Mouse (Mus musculus): ENCODE data around the gene Aldh1a2. TPM values are rescaled to one million over a fixed set of nuclear protein-coding genes. Genes with fewer than 3 reads are reported as not detected.

The Aldh1a2 gene
- polyA plus RNA-seq, 1 experiment: 0.02 TPM

DNA sequence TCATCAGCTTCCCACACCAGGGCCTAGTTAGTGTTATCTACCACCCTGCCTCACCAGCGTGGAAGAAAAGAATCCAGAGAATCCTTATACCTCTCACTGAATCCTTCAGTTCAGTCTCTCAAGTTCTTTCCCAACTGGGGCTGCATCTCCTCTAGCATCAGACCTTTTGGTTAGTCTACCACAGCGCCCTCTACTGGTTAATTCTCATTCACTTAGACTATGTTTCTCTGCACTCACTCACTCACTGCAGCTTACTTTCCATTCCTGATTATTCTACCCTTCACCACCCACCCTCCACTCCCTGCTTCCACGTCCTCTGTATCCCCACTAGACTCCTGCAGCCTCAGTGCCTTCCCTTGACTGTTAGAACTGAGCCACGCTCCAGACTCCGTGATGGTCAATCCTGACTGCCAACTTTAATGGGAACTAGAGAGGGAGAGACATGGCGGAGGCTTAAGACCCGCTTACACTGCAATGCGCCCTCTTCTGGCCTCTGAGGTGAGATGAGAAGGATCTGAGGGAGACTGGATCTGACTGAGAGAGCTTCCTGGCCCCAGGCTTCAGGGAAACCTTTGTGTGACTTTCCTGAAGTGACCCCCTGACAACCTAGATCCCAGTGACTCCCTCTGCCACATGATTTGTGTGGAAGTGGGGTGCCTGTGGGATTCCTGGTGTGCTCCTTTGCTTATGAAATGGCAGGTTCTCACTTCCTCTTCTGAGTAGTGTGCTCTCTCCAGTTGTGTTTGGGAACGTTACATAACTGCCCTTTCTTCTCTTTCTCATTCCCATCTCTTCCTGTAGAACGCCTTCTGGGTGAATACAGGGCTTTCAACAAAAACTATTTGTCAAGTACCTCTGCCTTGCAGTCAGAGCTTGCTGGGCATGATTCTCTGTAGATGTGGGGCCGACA lies 104.9 kb downstream of the Aldh1a2 start:
- no peaks in the 10 kb centered on the region for H3K79me2 ChIP-seq (ENCODE audit: control insufficient read depth, insufficient read depth)
- H3K4me3 ChIP-seq: no peak overlapping the region
- no peak overlapping the region for H3ac ChIP-seq (ENCODE audit: control insufficient read depth, insufficient read length)
- H3K36me3 ChIP-seq (ENCODE audit: control insufficient read depth, insufficient read depth): no peaks in the 10 kb centered on the region
- H3K4me2 ChIP-seq (ENCODE audit: low read depth): no peak overlapping the region
- TF ChIP-seq TCF3 (IDR thresholded peaks at IDR 0.05; ENCODE audit: insufficient read length, low read depth) (no peak), POLR2AphosphoS2 (IDR thresholded peaks at IDR 0.05; ENCODE audit: insufficient read length, low read depth) (no peak), POLR2A (IDR thresholded peaks at IDR 0.05; ENCODE audit: insufficient read length, low read depth) (no peak), REST (IDR thresholded peaks at IDR 0.05; ENCODE audit: insufficient read depth, insufficient read length) (no peak)
- H3K27me3 ChIP-seq (ENCODE audit: control insufficient read depth, insufficient read depth, insufficient read length): no peaks in the 10 kb centered on the region

DNA sequence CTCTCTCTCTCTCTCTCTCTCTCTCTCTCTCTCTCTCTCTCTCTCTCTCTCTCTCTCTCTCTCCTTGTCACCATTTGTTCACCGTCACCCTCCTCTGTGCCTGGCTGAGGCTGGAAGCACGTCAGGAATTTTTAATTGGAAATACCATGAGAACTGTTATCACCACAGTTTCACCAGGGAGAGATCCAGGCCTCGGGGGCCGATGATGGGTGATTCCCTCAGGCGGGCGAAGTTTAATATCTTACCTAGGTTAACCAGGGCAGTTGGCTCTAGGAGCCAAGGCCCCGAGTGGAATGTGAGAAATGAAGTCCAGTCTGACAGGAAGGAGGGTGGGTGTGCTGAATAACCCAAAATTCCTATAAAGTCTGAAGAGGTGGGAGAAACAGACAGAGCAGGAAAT lies 105.8 kb downstream of the Aldh1a2 start:
- no peak overlapping the region for H3K4me3 ChIP-seq
- no peaks in the 10 kb centered on the region for H3K36me3 ChIP-seq (ENCODE audit: control insufficient read depth, insufficient read depth)
- H3K79me2 ChIP-seq (ENCODE audit: control insufficient read depth, insufficient read depth): no peaks in the 10 kb centered on the region
- H3K27me3 ChIP-seq (ENCODE audit: control insufficient read depth, insufficient read depth, insufficient read length): no peaks in the 10 kb centered on the region
- H3ac ChIP-seq (ENCODE audit: control insufficient read depth, insufficient read length): no peak overlapping the region
- H3K4me2 ChIP-seq (ENCODE audit: low read depth): no peak overlapping the region
- TF ChIP-seq MYOD1 (IDR thresholded peaks at IDR 0.05; ENCODE audit: control insufficient read depth in 1 of 3, insufficient read length in 2 of 3, low read depth in 2 of 3) (no peak), MAX (IDR thresholded peaks at IDR 0.05; ENCODE audit: low read depth) (no peak), SRF (IDR thresholded peaks at IDR 0.05; ENCODE audit: control insufficient read depth, insufficient read length, low read depth) (no peak), CEBPB (IDR thresholded peaks at IDR 0.05; ENCODE audit: insufficient read depth, poor library complexity, severe bottlenecking) (no peak), USF1 (IDR thresholded peaks at IDR 0.05; ENCODE audit: low read depth) (no peak), E2F4 (IDR thresholded peaks at IDR 0.05; ENCODE audit: insufficient read depth) (no peak)

DNA sequence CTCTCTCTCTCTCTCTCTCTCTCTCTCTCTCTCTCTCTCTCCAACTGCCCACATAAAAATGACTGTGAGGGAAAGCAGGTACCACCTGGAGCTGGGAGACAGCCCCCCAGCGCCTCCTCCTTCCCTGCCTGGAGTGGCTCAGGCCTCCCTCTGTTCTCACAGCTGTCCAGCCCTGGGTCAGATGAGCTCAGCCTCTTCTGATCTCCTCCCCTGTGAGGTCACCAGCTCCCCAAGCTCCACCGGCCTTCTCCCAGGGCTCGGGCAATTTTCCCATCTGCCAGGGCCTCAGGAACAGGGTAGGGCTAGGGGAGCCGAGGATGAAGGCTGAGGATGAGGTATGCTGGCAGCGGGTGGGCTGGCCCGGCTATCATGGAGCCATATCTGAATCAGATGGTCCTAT lies 106.3 kb downstream of the Aldh1a2 start:
- Histone ChIP-seq H3K79me2 (ENCODE audit: control insufficient read depth, insufficient read depth) (no peaks in the 10 kb centered on the region), H3K4me3 (no peak overlapping the region), H3K27me3 (ENCODE audit: control insufficient read depth, insufficient read depth, insufficient read length) (no peaks in the 10 kb centered on the region), H3K4me2 (ENCODE audit: low read depth) (no peak overlapping the region), H3K36me3 (ENCODE audit: control insufficient read depth, insufficient read depth) (no peaks in the 10 kb centered on the region), H3ac (ENCODE audit: control insufficient read depth, insufficient read length) (no peak overlapping the region)
- TF ChIP-seq POLR2AphosphoS2 (IDR thresholded peaks at IDR 0.05; ENCODE audit: insufficient read length, low read depth) (no peak), MYOD1 (IDR thresholded peaks at IDR 0.05; ENCODE audit: control insufficient read depth in 1 of 3, insufficient read length in 2 of 3, low read depth in 2 of 3) (peak in 1 of 3 experiments; percentile 3)

DNA sequence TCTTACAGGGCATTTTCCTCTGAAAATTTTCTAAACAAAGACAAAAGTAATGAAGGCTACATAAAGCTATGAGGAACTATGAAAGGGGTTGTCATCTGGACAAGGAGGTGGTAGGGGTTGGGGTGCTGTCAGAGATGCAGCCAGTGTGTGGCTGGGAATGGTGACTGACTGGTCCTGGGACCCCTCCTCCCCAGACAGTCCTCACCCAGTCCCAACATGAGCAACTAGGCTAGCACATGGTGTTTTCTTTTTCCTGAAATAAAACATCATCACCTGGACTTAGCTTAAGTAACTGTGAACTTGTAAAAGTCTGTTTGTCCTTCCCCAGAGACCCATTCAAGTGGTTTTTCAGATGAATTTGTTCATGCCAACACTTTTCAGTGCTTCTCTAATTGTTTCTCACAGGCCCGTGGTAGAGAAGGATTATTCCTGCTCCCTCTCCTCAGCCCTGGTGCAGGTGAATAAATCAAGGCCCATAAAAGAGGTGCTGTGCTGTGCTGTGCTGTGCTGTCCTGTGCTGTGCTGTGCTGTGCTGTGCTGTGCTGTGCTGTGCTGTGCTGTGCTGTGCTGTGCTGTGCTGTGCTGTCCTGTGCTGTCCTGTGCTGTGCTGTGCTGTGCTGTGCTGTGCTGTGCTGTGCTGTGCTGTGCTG lies 107.8 kb downstream of the Aldh1a2 start:
- TF ChIP-seq POLR2A (IDR thresholded peaks at IDR 0.05; ENCODE audit: insufficient read length, low read depth): no peak
- no peak for TF ChIP-seq POLR2AphosphoS2 (IDR thresholded peaks at IDR 0.05; ENCODE audit: insufficient read length, low read depth)
- no peak for TF ChIP-seq E2F4 (IDR thresholded peaks at IDR 0.05; ENCODE audit: insufficient read depth)
- TF ChIP-seq SRF (IDR thresholded peaks at IDR 0.05; ENCODE audit: control insufficient read depth, insufficient read length, low read depth): no peak
- TF ChIP-seq REST (IDR thresholded peaks at IDR 0.05; ENCODE audit: insufficient read depth, insufficient read length): no peak
- TF ChIP-seq MYOD1 (IDR thresholded peaks at IDR 0.05; ENCODE audit: control insufficient read depth in 1 of 3, insufficient read length in 2 of 3, low read depth in 2 of 3): no peak
- TF ChIP-seq TCF12 (IDR thresholded peaks at IDR 0.05; ENCODE audit: insufficient read depth, poor library complexity, severe bottlenecking): no peak
- no peak for TF ChIP-seq MAX (IDR thresholded peaks at IDR 0.05; ENCODE audit: low read depth)
- TF ChIP-seq TCF3 (IDR thresholded peaks at IDR 0.05; ENCODE audit: insufficient read length, low read depth): no peak
- no peak for TF ChIP-seq USF1 (IDR thresholded peaks at IDR 0.05; ENCODE audit: low read depth)
- no peak for TF ChIP-seq MYOG (IDR thresholded peaks at IDR 0.05; ENCODE audit: control insufficient read depth in 1 of 3, insufficient read depth in 1 of 3, insufficient read length in 2 of 3, low read depth in 2 of 3)
- no peak for TF ChIP-seq CEBPB (IDR thresholded peaks at IDR 0.05; ENCODE audit: insufficient read depth, poor library complexity, severe bottlenecking)
- Histone ChIP-seq H3K4me2 (ENCODE audit: low read depth) (no peak overlapping the region), H3K4me3 (no peak overlapping the region), H3K27me3 (ENCODE audit: control insufficient read depth, insufficient read depth, insufficient read length) (no peaks in the 10 kb centered on the region), H3ac (ENCODE audit: control insufficient read depth, insufficient read length) (no peak overlapping the region), H3K36me3 (ENCODE audit: control insufficient read depth, insufficient read depth) (no peaks in the 10 kb centered on the region), H3K79me2 (ENCODE audit: control insufficient read depth, insufficient read depth) (no peaks in the 10 kb centered on the region)

DNA sequence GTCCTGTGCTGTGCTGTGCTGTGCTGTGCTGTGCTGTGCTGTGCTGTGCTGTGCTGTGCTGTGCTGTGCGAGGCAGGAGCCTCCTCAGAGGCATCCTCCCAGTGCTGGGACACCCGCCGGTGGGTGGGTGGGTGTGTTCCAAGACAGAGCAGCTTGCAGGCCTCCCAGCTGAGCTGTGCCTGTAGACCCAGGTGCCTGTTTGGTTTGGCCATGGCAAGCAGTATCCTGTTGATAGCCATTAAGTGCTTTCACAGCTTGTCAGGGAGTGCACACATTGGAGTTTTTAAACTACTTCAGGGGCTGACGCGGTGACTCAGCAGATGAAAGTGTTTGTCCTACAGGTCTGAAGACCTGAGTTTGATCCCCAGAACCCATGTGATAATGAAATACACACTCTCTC lies 108.5 kb downstream of the Aldh1a2 start:
- H3K79me2 ChIP-seq (ENCODE audit: control insufficient read depth, insufficient read depth): no peaks in the 10 kb centered on the region
- no peak for TF ChIP-seq USF1 (IDR thresholded peaks at IDR 0.05; ENCODE audit: low read depth)
- H3K36me3 ChIP-seq (ENCODE audit: control insufficient read depth, insufficient read depth): no peaks in the 10 kb centered on the region
- H3K27me3 ChIP-seq (ENCODE audit: control insufficient read depth, insufficient read depth, insufficient read length): no peaks in the 10 kb centered on the region
- H3ac ChIP-seq (ENCODE audit: control insufficient read depth, insufficient read length): no peak overlapping the region
- no peak overlapping the region for H3K4me3 ChIP-seq
- H3K4me2 ChIP-seq (ENCODE audit: low read depth): no peak overlapping the region
